Mouse (Mus musculus) kidney, adult 11 months (tissue): Measurements from ENCODE around the gene Rxra.

Experiments used
- DNase-seq: peaks from one replicate; pipeline ENCODE4 v3.0.0; 2022

Gene Rxra

DNA sequence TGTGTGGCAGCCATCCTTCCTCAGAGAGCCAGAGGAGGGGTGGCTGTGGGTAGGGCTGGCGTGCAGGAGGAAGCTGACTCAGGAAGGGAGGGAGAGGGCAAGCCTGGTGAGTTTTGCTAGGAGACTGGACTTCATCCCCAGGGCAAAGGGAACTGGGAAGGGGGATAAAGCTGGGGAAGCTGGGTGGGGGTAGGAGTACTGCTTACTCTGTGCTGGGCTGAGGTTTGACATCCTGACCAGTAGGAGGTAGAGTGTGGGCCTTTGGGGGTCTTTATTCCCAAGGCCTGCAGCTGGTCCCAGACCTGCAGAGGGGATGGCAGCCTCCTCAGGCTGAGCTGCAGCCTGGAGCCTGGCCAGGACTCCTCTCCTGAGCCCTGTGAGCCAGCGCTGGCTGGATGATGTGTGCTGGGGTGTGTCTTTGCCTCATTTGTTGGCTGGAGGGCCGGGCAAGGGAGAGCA is 4.6 kb upstream of the Rxra start:
- peak; percentile 85 for DNase-seq

DNA sequence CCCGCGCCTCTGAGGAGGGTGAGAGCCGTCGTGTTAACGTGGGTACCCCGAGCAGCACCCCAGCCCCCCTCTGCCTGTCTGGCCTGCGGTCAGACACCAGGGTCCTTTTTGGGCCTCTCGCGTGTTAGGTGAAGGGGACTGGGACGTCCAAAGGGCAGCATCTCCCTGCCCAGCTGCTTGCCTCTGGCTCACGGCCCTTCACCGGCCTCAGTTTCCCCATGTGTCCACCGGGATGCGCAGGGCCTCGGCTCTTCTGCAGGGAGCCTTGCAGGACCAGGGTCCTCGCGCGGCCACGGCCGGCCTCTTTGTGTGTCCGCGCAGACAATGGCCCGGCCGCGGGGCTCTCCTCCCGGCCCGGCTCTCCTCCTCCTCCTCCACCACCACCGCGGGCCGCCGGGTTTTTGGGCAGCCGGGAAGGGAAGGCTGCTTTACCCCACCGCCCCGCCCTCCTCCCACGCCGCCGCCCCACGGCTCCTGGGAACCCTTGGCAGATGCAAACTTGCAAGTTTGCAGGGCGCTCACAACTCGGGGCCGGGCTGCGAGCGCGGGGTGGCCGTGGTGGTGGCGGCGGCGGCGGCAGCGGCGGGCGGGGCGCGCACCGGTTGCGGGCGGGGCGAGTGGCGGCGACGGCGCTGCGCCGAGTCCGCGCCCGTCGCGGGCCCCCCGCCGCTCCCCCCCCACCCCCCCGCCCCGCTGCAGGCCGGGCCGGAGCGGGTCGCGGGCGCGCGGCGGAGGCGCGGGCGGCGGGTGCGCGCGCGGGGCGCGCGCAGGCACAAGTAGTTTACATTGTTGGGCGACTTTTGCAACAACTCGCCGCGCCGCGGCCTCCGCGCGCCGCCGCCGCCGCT is 462 bp downstream of the Rxra start:
- peak; percentile 70 for DNase-seq

DNA sequence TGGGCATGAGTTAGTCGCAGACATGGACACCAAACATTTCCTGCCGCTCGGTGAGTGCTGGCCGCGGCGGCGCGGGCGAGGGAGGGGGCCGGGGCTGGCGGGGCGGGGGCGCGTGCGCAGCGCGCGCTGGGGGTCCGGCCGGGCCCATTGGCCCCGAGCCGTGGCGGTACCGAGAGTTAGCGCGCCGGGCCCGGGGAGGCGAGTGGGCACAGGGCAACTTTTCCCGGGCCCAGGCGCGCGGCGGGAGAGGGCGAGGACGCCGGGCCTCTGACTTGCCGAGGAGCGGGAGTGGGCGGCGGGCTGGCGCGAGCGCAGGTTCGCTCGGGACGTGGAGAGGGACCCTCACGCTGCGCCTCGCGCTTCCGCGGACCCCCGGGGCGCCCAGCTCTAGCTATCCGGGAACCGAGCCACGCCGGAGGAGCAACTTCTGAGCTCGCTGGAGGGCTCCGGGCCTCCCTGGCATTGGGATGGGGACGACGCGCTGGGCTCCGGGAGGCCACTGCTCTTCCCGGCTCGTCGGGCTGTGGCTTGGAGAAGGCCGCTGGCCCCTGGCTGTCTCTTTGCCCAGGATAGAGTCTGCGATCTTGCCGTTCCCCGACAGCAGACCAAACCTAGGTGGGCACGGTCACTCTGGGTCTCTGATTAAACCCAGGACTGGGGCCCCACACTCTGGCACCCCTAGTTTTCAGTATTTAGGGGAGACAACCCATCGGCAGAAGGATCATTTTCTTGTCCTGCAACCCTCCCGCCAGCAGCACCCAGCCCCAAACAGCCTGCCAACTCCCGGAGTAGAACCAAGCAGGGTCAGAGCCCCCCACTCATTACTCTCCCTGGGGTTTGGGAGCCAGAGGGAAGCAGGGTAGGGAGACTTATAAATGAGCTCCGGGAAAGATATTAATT is 1.4 kb downstream of the Rxra start:
- peak; percentile 33 for DNase-seq

DNA sequence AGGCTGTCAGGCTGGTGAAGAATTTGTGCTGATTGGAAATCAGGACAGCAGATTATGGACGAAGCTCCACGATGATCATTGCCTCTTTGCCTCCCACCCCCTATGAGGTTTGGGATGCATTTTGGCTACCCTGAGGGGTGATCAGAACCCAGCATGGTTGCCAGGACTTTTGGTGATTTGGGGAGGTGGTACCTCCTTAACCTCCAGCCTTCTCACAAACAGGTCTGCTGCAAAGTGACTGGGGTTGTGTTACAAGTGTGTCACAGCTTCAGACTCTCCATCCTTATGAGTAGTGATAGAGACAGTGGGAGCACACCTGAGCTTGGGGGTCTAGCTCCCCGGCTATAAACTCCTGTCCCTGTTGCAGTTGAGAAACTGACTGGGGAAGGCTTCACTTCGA is 2.1 kb downstream of the Rxra start:
- peak; percentile 9 for DNase-seq

DNA sequence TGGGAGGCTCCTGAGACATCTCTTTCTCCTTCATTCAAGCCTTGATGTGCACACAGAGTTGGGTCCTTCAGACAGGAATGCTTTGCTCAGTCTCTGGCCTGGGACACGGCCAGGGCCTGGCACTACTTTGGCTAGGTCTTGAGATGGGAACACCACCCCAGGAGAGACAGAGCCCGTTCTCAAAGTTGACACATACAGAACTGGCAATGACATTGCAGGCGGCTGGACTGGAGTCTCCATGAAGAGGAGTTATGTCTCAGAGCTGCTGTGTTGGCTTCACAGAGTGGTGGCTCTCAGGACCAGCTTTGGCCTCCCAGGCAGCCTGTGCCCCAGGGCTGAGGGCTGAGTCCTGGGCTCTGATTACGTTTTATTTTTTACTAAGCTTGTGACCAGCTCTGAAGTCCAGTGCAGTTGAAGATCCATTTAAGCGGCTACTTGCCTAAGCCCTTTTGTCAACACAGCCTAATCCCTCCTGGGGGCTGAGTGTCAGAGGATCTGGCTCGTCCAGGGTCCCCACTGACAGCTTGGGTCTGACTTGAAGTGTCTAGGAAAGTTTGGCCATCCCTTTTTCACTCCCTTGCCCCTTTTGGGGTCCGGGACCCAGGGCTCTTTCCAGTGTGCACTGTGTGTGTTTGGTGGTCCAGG is 2.7 kb downstream of the Rxra start:
- peak; percentile 46 for DNase-seq

DNA sequence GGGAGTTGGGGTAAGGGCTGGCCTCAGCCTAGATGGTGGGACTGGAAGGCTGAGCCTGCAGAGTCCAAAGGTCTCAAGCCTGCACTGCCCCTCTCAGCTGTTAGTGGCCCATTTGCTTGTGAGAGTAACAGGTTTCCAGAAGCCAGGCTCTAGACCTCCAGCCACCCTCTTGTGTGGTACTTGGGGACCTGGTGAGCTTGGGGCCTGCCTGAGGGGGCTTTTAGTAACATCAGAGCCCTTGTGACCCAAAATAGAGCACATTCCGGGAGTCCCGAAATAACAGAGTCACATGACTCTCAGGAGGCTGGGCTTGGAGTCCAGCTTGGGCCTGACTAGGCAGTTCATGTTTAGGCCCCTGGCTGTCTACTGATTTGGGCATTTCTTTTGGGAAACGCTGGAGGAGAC is 3.4 kb downstream of the Rxra start:
- peak; percentile 75 for DNase-seq

DNA sequence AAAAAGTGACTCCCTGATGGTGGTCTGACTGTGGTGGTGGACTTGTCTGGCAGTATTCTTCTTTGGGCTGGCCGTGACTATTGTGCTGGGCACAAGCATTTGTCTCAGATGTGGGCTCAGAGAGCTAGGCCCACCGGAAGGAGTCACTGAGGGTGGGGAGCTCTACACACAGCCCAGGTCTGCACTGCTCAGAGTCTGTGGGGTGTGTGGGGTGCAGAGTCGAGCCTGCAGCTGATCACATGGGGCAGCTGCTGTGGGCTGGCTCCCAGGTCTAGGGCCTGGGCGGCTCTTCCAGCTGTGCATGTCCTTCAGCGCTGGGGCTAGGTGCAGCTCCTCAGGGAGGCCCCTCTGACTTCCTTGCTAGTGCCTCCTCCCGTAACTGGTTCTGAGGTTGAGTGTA is 3.8 kb downstream of the Rxra start:
- peak; percentile 29 for DNase-seq

DNA sequence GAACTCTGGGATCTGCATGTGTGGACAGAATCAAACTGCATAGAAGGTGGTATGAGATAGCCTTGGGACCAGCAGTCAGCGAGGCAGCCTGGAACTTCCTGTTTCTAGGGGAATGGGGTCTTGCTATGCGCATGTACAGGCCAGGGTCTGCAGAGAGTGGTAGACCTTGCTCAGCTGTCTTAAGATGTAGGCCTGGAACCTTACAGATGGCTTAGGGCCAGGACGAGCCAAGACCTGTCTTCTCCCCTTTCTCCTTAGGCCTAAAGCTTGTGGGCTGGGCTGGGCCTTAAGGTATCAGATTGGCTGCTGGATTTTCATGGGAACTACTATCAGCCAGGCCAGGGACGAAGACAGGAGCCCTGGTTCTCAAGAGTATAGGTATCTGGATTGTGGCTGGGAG is 4.4 kb downstream of the Rxra start:
- DNase-seq: peak; percentile 21

DNA sequence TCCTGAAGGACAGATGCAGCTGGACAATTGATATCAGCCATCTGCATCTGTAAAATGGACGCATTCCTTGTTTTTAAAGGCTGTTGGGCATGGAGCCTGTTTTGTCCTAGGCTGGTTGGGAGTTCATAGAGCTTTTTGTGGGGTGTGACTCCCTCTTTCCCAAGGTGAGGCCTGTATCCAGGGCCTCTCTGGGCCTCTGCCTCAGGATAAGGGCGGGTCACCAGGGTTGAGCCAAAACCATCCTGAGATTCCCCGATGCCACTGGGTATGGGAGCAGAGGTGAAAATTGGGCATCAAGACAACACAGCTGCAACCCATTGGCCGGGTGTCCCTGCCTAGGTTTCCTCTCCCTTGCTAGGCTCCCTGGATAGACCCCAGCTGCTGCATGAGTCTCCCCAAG is 5.2 kb downstream of the Rxra start:
- DNase-seq: no peak

DNA sequence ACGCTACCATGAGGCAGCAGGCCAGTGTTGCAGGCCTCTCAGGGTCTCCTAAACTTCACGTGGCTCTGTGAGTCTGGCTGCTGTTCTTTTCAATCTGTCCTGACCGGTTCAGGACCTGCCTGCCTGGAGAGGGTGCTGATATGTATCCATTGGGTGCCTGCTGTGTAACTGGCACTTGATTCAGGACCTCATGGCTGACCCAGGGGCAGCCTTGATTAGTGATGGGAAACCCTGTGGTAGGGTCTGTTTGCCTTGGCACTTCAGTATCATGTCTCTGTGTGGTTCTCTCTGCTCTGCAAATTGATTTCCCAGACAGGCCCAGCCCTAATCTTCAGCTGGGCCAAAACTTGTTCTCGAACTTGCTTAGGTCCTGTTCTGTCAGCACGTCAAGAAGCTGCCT is 5.9 kb downstream of the Rxra start:
- DNase-seq: no peak

DNA sequence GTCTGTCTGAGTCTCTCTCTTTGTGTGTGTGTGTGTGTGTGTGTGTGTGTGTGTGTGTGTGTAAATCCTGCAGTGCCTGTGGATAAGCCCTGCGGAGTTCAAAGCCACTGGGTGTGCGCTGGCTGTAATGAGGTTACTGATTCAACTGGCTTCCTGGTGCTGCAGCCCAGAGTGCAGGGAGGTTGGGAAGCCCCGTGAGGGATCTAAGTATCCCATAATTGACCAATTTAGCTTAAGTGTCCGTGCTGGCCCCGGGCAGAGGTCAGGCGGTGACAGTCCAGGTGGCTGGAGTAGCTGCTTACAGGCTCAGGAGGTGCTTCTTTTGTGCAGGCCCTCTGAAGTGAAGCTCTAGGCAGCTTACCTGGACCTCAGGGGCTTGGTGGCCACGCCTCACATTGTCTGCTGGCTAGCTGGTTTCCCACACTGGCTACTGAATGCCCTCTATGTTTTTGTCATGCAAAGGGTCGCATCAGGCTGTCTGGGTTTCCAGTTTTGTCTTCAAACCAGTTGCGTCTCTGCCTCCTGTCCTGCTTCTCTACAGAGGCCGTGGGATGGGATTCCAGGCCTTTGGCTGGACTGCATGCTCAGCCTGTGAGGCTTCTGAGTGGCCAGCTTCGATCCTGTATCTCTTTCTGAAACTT is 7.9 kb downstream of the Rxra start:
- peak; percentile 57 for DNase-seq

DNA sequence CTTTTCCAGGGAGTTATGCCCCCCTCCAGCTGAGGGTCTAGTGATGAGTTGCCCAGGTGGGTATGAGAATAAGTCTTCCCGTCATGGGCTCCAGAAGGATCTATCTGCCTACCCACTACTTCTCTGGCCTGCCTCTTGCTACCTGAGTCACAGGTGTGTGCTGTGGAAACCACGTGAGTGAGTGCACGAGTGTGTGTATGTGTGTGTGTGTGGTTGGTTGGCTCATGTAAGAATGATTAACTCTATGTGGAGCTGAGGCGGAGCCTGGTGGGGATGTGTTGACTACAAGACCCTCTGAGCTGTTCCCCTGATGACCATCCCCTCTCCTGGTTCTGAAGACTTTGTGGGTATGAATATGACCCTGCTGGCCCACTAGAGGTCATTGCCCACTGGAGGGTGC is 9.7 kb downstream of the Rxra start:
- DNase-seq: peak; percentile 53

DNA sequence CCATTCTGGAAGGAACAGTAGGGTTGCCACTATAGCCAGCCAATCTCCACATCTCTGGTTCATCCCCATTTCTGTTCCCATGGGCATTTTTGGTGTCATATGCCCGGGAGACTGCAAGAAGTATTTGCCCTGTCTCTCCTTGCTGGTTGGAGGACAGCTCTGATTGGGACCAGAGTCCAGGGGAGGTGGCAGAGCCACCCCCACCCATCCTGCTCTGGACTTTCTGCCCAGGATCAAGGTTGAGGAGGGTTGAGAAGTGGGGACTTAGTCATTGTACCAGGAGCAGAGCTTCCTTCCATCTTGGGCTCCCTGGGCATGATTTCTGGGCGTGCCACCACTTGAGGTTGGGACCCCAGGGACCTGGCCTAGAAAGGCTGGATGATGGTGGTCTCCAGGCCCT is 10.1 kb downstream of the Rxra start:
- DNase-seq: peak; percentile 55

DNA sequence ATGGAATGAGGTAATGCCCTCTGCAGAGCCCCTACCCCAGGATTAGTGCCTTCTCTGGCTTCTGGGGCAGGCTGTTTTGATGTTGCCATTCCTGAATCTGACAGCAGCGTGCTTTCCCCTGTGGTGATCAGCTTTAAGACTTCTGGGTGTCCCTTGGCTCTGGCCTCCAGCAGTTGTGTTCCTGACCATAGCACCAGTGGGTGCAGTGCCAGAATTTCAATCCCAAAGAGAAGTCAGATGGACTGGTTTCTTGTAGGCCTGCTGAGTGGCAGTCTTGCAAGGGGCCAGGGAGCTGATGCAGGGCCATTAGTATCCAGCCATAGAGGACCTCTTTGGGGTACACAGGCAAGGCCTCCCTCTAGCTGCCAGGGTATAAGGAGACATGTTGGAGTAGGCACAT is 10.8 kb downstream of the Rxra start:
- no peak for DNase-seq

DNA sequence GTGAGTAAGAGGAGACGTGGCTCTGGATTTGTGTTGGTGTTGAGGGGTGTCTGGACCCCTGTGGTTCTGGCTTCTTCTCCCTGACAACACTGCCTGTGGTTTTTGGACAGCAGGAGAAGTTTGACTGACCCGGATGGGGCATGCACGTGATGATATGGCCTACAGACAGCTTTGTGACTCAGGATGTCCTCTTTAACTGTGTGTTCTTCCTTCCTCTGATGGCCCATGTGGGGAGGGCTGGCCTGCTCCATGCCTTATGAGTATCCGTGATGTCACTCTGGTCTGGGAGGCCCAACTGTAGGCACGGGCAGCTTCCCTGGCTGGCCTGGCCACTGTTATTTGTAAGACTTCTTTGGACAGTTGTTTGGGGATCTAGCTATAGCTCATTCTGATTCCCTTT is 11.7 kb downstream of the Rxra start:
- DNase-seq: peak; percentile 65

DNA sequence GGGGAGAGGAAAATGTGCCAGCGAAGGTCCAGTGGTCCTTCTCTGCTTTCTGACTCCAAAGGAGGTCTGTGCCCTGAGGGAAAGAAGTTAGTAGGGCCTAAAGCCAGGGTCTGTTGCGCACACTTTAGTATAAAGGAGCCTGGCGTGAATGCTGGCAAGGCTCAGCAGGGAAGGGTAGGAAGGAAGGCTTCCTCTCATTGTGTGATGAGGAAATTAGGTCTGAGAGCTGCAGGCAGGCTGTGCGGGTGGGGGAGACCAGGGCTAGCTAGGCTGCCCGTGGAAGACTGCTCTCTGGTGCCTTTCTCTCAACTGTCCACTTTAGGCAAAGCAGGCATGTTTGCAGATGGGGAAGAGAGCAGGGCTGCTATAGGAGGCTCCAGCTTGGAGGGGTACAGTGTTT is 14.5 kb downstream of the Rxra start:
- DNase-seq: peak; percentile 44

DNA sequence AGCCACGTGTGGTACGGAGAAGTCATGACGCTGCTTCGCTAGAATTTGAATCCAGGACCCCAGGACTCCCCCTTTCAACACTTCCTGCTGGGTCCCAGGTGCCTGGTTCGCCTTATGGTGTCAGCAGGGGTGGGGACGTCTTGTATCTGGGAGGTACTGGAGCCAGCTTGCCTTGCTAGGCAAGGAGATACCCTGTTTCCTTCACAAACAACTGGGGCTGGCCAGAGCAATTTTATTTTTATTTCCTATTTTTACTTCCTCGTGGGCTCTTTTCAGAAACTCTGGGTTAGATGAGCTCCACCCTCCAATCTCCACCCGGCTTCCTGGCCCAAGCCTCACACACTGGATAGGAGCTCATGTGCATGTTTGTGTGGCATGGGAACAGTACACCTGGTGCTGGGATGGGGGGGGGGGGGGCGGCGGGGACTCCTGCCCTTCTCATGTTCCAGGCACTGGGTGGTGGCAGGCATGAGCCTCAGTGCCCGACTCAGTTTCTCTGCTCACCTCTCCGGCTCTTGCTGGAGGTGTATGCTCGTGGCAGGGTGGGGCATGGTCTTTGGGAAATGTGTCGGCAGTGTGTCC is 15.0 kb downstream of the Rxra start:
- DNase-seq: no peak

DNA sequence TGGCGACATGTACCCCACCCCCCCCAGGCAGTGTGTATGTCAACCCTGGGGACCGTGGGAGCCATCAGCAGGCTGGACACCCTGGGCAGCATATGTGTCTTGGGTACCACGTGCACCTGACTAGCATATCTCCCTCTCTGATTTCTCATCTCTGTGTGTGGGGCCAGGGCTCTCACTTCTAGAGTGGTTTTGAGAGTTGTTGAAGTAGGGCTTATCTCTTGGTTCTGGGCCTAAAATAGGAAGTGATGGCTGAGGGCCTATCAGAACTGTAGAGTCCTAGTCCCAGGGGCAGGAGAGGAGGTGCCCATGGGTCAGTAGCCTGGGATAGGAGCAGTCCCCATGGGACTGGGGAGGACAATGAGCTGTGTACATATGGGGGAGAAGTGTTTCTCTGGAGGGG is 16.4 kb downstream of the Rxra start:
- no peak for DNase-seq

DNA sequence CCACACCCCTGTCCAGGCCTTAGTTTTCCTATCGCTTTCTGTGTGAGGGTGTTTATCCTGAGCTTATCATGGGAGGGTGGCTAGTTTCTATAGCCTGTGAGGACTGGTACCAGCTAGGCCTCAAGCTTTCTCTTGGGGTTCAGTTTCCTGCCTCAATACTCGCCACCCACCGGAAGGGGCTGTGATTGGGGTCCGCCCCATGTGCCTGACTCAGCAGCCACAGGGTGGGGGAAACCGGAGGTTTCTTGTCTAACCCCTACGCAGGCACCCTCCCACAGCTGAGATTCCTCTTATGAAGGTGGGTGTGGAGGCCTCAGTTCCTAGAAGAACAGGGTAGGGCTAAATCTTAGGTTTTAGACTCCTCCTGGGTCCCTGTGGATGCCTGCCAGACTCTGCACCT is 17.4 kb downstream of the Rxra start:
- DNase-seq: no peak

DNA sequence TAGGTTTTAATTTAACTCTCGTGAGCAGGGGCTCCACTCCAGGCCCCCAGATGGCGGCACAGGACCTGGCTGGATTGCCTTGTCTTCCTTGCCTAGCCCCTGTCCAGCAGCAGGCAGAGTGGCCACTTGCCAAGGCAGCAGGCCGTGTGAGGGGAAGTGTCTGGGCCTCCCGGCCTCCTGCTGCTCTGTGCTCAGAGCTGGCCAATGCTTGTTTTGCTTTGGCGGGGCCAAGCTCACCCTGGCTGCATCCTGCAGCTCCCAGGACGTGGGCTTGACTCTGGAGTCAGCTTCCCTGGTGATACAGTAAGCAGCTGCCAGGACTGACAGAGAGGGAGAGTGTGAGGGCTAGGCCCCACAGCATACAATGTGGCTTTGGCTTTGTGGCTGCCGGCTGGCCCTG is 23.3 kb downstream of the Rxra start:
- DNase-seq: peak; percentile 87

DNA sequence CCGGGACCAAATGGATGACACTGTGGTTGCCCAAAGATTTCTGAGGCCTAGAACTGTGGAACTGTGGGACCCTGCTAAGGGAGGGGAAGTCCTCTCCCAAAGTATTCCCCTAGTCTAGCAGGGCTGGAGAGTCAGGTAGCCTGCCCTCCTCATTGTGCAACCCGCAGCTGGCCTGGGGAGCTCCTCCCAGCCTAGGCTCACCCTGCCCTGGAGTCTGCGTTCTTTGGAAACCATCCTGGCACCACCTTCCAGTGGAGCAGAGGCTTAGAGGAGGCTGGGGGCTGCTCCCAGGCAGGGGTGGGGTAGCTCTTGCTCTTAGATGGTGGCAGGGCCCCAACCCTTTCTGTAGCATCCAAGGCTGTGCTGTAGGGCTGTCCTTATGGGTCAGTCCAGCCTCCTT is 26.0 kb downstream of the Rxra start:
- DNase-seq: no peak

DNA sequence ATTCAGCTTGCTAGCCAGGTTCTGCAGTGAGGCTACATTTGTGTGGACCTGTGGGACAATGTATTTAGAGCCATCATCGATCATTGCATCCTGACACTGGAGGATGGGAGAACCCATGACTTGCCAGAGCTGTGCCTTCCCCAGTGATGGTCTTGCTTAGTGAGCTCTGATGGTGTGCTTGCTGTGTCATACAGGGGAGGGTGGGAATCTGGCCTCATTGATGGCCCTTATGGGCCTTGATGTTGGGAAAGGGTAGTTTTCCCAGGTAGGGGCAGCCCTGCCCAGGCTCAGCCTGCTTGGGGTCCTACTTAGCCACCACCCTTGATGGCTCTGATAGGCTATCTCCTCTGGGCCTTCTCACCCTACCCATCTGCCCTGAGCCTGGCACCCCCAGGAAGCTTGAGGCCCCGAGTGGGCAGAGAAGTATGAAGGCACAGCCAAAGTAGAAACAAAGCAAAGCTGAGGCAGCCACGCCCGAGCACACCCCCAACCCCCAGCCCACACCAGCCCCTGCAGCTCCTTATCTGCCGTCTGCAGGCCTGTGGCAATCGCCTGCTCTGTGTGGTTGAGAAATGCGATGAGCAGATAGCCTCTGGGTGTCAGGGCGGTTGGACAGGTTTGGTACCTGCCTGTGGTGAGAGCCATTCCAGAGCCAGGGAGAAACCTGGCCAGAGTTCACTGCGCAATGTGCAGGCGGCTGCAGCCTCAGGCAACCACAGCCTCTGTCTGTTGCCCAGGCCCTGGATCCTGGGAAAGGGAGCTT is 26.8 kb downstream of the Rxra start:
- DNase-seq: no peak
